ENCODE assay signal across 8 mouse cellular contexts in genomic region chr5:140750925-140751324, GRCm38 (mm10). TPM values are rescaled to one million over a fixed set of nuclear protein-coding genes. Genes with fewer than 3 reads are reported as not detected.
DNase-seq lines count a peak whose midpoint lies in the region; ATAC-seq and TF ChIP-seq lines count a peak whose summit lies in the region.
"Had no signal": no experiment of that assay in that cellular context is flagged by ENCODE, and none has a peak within 500 bp of the region (broad histone marks: within the 10 kb centered on the region; RNA-seq: fewer than 3 reads in every experiment).

No protein-coding gene starts in this region.

- no peak for TF ChIP-seq POLR2A in spleen, adult 2 months (IDR thresholded peaks at IDR 0.05; ENCODE audit: low read depth, low read length)

- no peak overlapping the region for H3K9ac ChIP-seq in hindbrain, embryonic 11.5 days (ENCODE audit: low read depth, low read length)
- H3K9ac ChIP-seq in hindbrain, embryonic 12.5 days, result no peak overlapping the region
- H3K9ac ChIP-seq in hindbrain, embryonic 14.5 days, result no peak overlapping the region

- peak; percentile 11; the same call in 1 of the 2 replicates for TF ChIP-seq CTCF in spleen, adult 2 months (IDR thresholded peaks at IDR 0.05; ENCODE audit: extremely low read depth, insufficient read depth, insufficient read length, insufficient replicate concordance)

- no peaks in the 10 kb centered on the region for H3K27me3 ChIP-seq in hindbrain, embryonic 11.5 days (ENCODE audit: control insufficient read depth, insufficient read depth, low read length)
- no peaks in the 10 kb centered on the region for H3K27me3 ChIP-seq in hindbrain, embryonic 12.5 days
- no peaks in the 10 kb centered on the region for H3K27me3 ChIP-seq in spleen, adult 2 months (ENCODE audit: control insufficient read depth, insufficient read depth, low read length)
- H3K27me3 ChIP-seq in hindbrain, embryonic 14.5 days (ENCODE audit: control insufficient read depth, insufficient read depth, low read length), result no peaks in the 10 kb centered on the region

- 0% methylated on average over 1 of the region's 2 CpGs for WGBS in hindbrain, embryonic 11.5 days
- WGBS in hindbrain, embryonic 12.5 days, result 0% methylated on average over 1 of the region's 2 CpGs
- WGBS in spleen, adult 2 months, result 0% methylated on average over 1 of the region's 2 CpGs
- WGBS in hindbrain, embryonic 14.5 days, result 0% methylated on average over 1 of the region's 2 CpGs

- peak; percentile 44 for DNase-seq in hindbrain, embryonic 11.5 days (ENCODE audit: low spot score)
- DNase-seq in spleen, adult 2 months (ENCODE audit: low read depth in 1 of 2, low spot score in 2 of 2), result peak in 1 of 2 experiments; percentile 48
- no peak for DNase-seq in spleen, adult 12 weeks (ENCODE audit: low spot score)
- peak; percentile 68 for DNase-seq in induced T-regulatory cell, adult 2 months (ENCODE audit: low read depth)
- peak; percentile 41 for DNase-seq in thymus, postnatal 25 days
- DNase-seq in hindbrain, embryonic 14.5 days (ENCODE audit: low spot score), result no peak

- H3K36me3 ChIP-seq in hindbrain, embryonic 11.5 days (ENCODE audit: control insufficient read depth, insufficient read depth, low read length), result no peaks in the 10 kb centered on the region
- H3K36me3 ChIP-seq in hindbrain, embryonic 12.5 days, result no peaks in the 10 kb centered on the region
- H3K36me3 ChIP-seq in spleen, adult 2 months (ENCODE audit: control insufficient read depth, insufficient read depth, low read length), result no peaks in the 10 kb centered on the region
- H3K36me3 ChIP-seq in hindbrain, embryonic 14.5 days (replicated peaks; ENCODE audit: control insufficient read depth, insufficient read depth), result no peaks in the 10 kb centered on the region

- H3K4me2 ChIP-seq in hindbrain, embryonic 11.5 days (replicated peaks; ENCODE audit: low read depth, low read length), result no peak overlapping the region
- H3K4me2 ChIP-seq in hindbrain, embryonic 12.5 days (replicated peaks), result no peak overlapping the region
- H3K4me2 ChIP-seq in hindbrain, embryonic 14.5 days (replicated peaks), result no peak overlapping the region

- no peak overlapping the region for H3K4me3 ChIP-seq in hindbrain, embryonic 11.5 days (ENCODE audit: low read depth, low read length)
- no peak overlapping the region for H3K4me3 ChIP-seq in hindbrain, embryonic 12.5 days
- no peak overlapping the region for H3K4me3 ChIP-seq in spleen, adult 2 months (ENCODE audit: extremely low read depth, insufficient read depth, insufficient read length)
- H3K4me3 ChIP-seq in hindbrain, embryonic 14.5 days (replicated peaks; ENCODE audit: low read length), result no peak overlapping the region
- H3K4me3 ChIP-seq: myocyte had no signal

- H3K27ac ChIP-seq in hindbrain, embryonic 11.5 days (ENCODE audit: low read depth, low read length), result no peak overlapping the region
- H3K27ac ChIP-seq in hindbrain, embryonic 12.5 days, result no peak overlapping the region
- no peak overlapping the region for H3K27ac ChIP-seq in spleen, adult 2 months (ENCODE audit: insufficient read depth, low read length)
- no peak overlapping the region for H3K27ac ChIP-seq in hindbrain, embryonic 14.5 days

- H3K9me3 ChIP-seq in hindbrain, embryonic 11.5 days (ENCODE audit: control insufficient read depth, low read length), result no peaks in the 10 kb centered on the region
- 0 out of 2 replicates have a peak, but pooled peaks cover 5% of the 10 kb centered on the region for H3K9me3 ChIP-seq in hindbrain, embryonic 12.5 days (replicated peaks)
- no peaks in the 10 kb centered on the region for H3K9me3 ChIP-seq in hindbrain, embryonic 14.5 days (ENCODE audit: control insufficient read depth, low read length)

- H3K4me1 ChIP-seq in hindbrain, embryonic 11.5 days (replicated peaks; ENCODE audit: control insufficient read depth, insufficient read depth, low read length), result no peaks in the 10 kb centered on the region
- peaks cover 10% of the 10 kb centered on the region for H3K4me1 ChIP-seq in hindbrain, embryonic 12.5 days
- peaks cover 18% of the 10 kb centered on the region for H3K4me1 ChIP-seq in spleen, adult 2 months (ENCODE audit: control insufficient read depth, insufficient read depth, insufficient read length)
- H3K4me1 ChIP-seq in hindbrain, embryonic 14.5 days (replicated peaks; ENCODE audit: control insufficient read depth, insufficient read depth, low read length), result no peaks in the 10 kb centered on the region; the same call in 1 of the 2 replicates

- ATAC-seq in hindbrain, embryonic 11.5 days (ENCODE audit: low FRiP score), result no peak
- ATAC-seq in hindbrain, embryonic 12.5 days (ENCODE audit: low FRiP score), result no peak
- ATAC-seq in hindbrain, embryonic 14.5 days (ENCODE audit: low FRiP score), result no peak

RNA-seq across cellular contexts. Expression of gene Amz1, which starts 27.0 kb away (rescaled TPM):
- polyA plus RNA-seq in hindbrain, embryonic 11.5 days (2014; fragmentation: Nextera tagmentation; extraction: Ambion mirVana), result 0.32 and 1.5 TPM in 2 replicates
- polyA plus RNA-seq in hindbrain, embryonic 12.5 days (2016; fragmentation: Nextera tagmentation; extraction: Ambion mirVana), result 1.8 and 2.1 TPM in 2 replicates
- 17.6 and 19.1 TPM in 2 replicates for polyA plus RNA-seq in spleen, adult 2 months (2012; rRNA removed)
- polyA plus RNA-seq in hindbrain, embryonic 14.5 days (2014; fragmentation: Nextera tagmentation; extraction: Ambion mirVana), result 3.7 and 3.9 TPM in 2 replicates

RNA-seq across cellular contexts. Expression of gene Brat1, which starts 46.1 kb away (rescaled TPM):
- polyA plus RNA-seq in hindbrain, embryonic 11.5 days (2014; fragmentation: Nextera tagmentation; extraction: Ambion mirVana), result 8.8 and 9.6 TPM in 2 replicates
- polyA plus RNA-seq in hindbrain, embryonic 12.5 days (2016; fragmentation: Nextera tagmentation; extraction: Ambion mirVana), result 22.8 and 25.7 TPM in 2 replicates
- 28.3 and 40.5 TPM in 2 replicates for polyA plus RNA-seq in spleen, adult 2 months (2012; rRNA removed)
- polyA plus RNA-seq in hindbrain, embryonic 14.5 days (2014; fragmentation: Nextera tagmentation; extraction: Ambion mirVana), result 19.1 and 19.8 TPM in 2 replicates

RNA-seq across cellular contexts. Expression of gene Iqce, which starts 48.7 kb away (rescaled TPM):
- 15.1 and 16.8 TPM in 2 replicates for polyA plus RNA-seq in hindbrain, embryonic 11.5 days (2014; fragmentation: Nextera tagmentation; extraction: Ambion mirVana)
- polyA plus RNA-seq in hindbrain, embryonic 12.5 days (2016; fragmentation: Nextera tagmentation; extraction: Ambion mirVana), result 31.3 and 31.7 TPM in 2 replicates
- polyA plus RNA-seq in spleen, adult 2 months (2012; rRNA removed), result 12.2 and 12.5 TPM in 2 replicates
- 20.3 and 22.5 TPM in 2 replicates for polyA plus RNA-seq in hindbrain, embryonic 14.5 days (2014; fragmentation: Nextera tagmentation; extraction: Ambion mirVana)

Comparison
In these comparisons a context has a peak if more than half of its experiments do, and no peak if none do; other contexts are left out.
1. DNase-seq: peak in hindbrain, embryonic 11.5 days (single experiment), induced T-regulatory cell, adult 2 months (single experiment) and thymus, postnatal 25 days (single experiment); none in spleen, adult 12 weeks (single experiment) and hindbrain, embryonic 14.5 days (single experiment).